Mouse (Mus musculus): Measurements from ENCODE around the gene Stxbp5l.
"Not testable (repeated sequence)": the region's sequence is repeated elsewhere in the genome, so short reads cannot be mapped to it uniquely, and the experiment has no call there.

DNA sequence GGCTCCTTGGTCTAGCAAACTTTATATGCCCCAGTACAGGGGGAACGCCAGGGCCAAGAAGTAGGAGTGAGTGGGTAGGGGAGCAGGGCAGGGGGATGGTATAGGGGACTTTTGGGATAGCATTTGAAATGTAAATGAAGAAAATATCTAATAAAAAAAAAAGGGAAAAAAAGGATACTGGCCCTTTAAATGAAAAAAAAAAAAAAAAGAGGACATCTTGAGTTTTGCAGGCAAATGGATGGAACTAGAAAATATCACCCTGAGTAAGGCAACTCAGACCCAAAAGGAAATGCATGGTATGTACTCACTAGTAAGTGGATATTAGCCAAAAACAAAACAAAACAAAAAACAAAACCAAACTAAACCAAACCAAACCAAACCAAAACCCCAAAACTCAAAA, 259.6 kb downstream of the Stxbp5l start:
- TF ChIP-seq POLR2A (IDR thresholded peaks at IDR 0.05; ENCODE audit: control insufficient read depth, extremely low read depth, insufficient read depth, low read length, poor library complexity); CTCF (IDR thresholded peaks at IDR 0.05; ENCODE audit: borderline replicate concordance, control insufficient read depth, extremely low read depth, insufficient read depth, low read length, poor library complexity): not testable (repeated sequence)

Measured in thymus, adult 2 months (tissue).